Mouse (Mus musculus) neural tube, embryonic 12.5 days (tissue): ENCODE measurements around the gene Prtn3. TPM values are rescaled to one million over a fixed set of nuclear protein-coding genes. Genes with fewer than 3 reads are reported as not detected.

Source experiments
- ATAC-seq: fragments of 200-750 bp; cut with Nextera tagmentation; 2 replicates; pipeline ENCODE4 v1.8.0; 2017; ENCODE audit warnings: low read depth, mild to moderate bottlenecking, moderate TSS enrichment, moderate library complexity; ENCODE audit not compliant: low FRiP score
- H3K27ac ChIP-seq: fragments of 300-500 bp; sonication (generic); 2 replicates; pipeline ENCODE4 v1.5.1; 2016
- H3K27me3 ChIP-seq: fragments of 300-500 bp; sonication (generic); replicated peaks from 2 replicates; pipeline ENCODE4 v1.6.1; 2016; ENCODE audit warnings: mild to moderate bottlenecking
- H3K36me3 ChIP-seq: fragments of 300-500 bp; sonication (generic); 2 replicates; pipeline ENCODE4 v1.6.1; 2016; ENCODE audit warnings: mild to moderate bottlenecking
- H3K4me1 ChIP-seq: fragments of 300-500 bp; sonication (generic); 2 replicates; pipeline ENCODE4 v1.6.1; 2016
- H3K4me2 ChIP-seq: fragments of 300-500 bp; sonication (generic); replicated peaks from 2 replicates; pipeline ENCODE4 v1.6.1; 2016; ENCODE audit warnings: mild to moderate bottlenecking
- H3K4me3 ChIP-seq: fragments of 300-500 bp; sonication (generic); 2 replicates; pipeline ENCODE4 v1.5.1; 2016
- H3K9ac ChIP-seq: fragments of 300-500 bp; sonication (generic); 2 replicates; pipeline ENCODE4 v1.6.1; 2016; ENCODE audit warnings: mild to moderate bottlenecking
- H3K9me3 ChIP-seq: fragments of 300-500 bp; sonication (generic); 2 replicates; pipeline ENCODE4 v1.6.1; 2016; ENCODE audit warnings: mild to moderate bottlenecking
- WGBS: fragments of 180-500 bp; shearing (Covaris S2); methylation state at CpG from one replicate; pipeline ENCODE4 v1.1.7; 2016; 5-methylcytosine and 5-hydroxymethylcytosine counted together
- polyA plus RNA-seq: library from polyadenylated mRNA; unstranded; fragments of >200 nt; fragmentation: Nextera tagmentation; extraction: Ambion mirVana; gene quantifications from 2 replicates; pipeline ENCODE4 v1.2.1, GENCODE M21; 2016

Gene Prtn3
- polyA plus RNA-seq, 1 experiment from 2014 or later = 12.6 TPM

DNA sequence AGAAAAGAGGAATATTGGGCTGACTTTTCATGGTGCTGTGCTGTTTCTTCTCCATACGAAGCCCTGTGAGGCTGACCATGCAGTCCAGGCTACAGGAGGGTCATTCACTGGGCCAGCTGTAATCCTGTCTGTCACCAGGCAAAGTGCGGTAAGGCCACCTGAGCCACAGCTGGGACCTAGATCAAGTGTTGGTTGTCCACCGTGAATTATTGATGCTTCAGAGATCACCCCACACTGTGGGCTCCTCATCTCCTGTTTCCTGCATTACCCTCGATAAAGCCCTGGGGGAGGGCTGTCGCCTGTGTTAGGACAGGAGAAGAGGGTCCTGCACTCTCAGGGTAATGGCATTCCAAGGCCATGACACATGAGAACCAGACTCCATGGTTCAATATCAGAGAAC lies 27.7 kb upstream of the Prtn3 start:
- ATAC-seq = no peak
- no peak overlapping the region for H3K4me3 ChIP-seq
- H3K27ac ChIP-seq = no peak overlapping the region
- H3K27me3 ChIP-seq = no peaks in the 10 kb centered on the region
- WGBS = 55% methylated on average over 5 of the region's 5 CpGs
- no peaks in the 10 kb centered on the region for H3K9me3 ChIP-seq
- H3K36me3 ChIP-seq = no peaks in the 10 kb centered on the region
- no peak overlapping the region for H3K9ac ChIP-seq
- peaks cover 15% of the 10 kb centered on the region for H3K4me1 ChIP-seq
- no peak overlapping the region for H3K4me2 ChIP-seq

GRCm38 (mm10) chr10:79849941-79850628 lies 24.2 kb upstream of the Prtn3 start:
- Histone ChIP-seq H3K27ac (no peak overlapping the region), H3K4me3 (no peak overlapping the region)

GRCm38 (mm10) chr10:79851653-79852052 lies 22.6 kb upstream of the Prtn3 start:
- no peak for ATAC-seq
- Histone ChIP-seq H3K9ac (peak overlapping the region; percentile 33; the same call in 1 of the 2 replicates), H3K9me3 (no peaks in the 10 kb centered on the region), H3K4me1 (peaks cover 35% of the 10 kb centered on the region), H3K4me2 (peak overlapping the region; percentile 100), H3K36me3 (peaks cover 4% of the 10 kb centered on the region), H3K27ac (peak overlapping the region; percentile 99; the same call in 1 of the 2 replicates), H3K27me3 (no peaks in the 10 kb centered on the region), H3K4me3 (no peak overlapping the region)
- 77% methylated on average over 3 of the region's 3 CpGs for WGBS

More at GRCm38 (mm10) chr10:79849941-79850628, 24.2 kb upstream of the Prtn3 start:
- Histone ChIP-seq H3K9me3 (no peaks in the 10 kb centered on the region), H3K27me3 (no peaks in the 10 kb centered on the region), H3K4me1 (peaks cover 23% of the 10 kb centered on the region), H3K36me3 (no peaks in the 10 kb centered on the region), H3K9ac (0 out of 2 replicates have a peak overlapping the region, but pooled peaks have one; percentile 7), H3K4me2 (no peak overlapping the region)
- ATAC-seq = no peak
- WGBS = 85% methylated on average over 8 of the region's 8 CpGs

- Histone ChIP-seq H3K4me1 (peaks cover 41% of the 10 kb centered on the region), H3K9ac (peak overlapping the region; percentile 33), H3K4me3 (peak overlapping the region; percentile 96; the same call in 1 of the 2 replicates), H3K4me2 (peak overlapping the region; percentile 100), H3K36me3 (peaks cover 10% of the 10 kb centered on the region), H3K27ac (peak overlapping the region; percentile 99), H3K27me3 (no peaks in the 10 kb centered on the region), H3K9me3 (no peaks in the 10 kb centered on the region)
- 54% methylated on average over 9 of the region's 9 CpGs for WGBS
- ATAC-seq = no peak
Observed at GRCm38 (mm10) chr10:79852107-79852789, 22.0 kb upstream of the Prtn3 start.

- H3K9me3 ChIP-seq = no peaks in the 10 kb centered on the region
- peak overlapping the region; percentile 100 for H3K4me2 ChIP-seq
- H3K4me1 ChIP-seq = peaks cover 47% of the 10 kb centered on the region
- H3K27ac ChIP-seq = peak overlapping the region; percentile 99
- ATAC-seq = no peak
- peak overlapping the region; percentile 96 for H3K4me3 ChIP-seq
- H3K27me3 ChIP-seq = no peaks in the 10 kb centered on the region
- H3K9ac ChIP-seq = peak overlapping the region; percentile 79
- H3K36me3 ChIP-seq = peaks cover 16% of the 10 kb centered on the region
- 23% methylated on average over 8 of the region's 8 CpGs for WGBS
Observed at GRCm38 (mm10) chr10:79852827-79853226, 21.4 kb upstream of the Prtn3 start.

GRCm38 (mm10) chr10:79853392-79853791 lies 20.9 kb upstream of the Prtn3 start:
- peak overlapping the region; percentile 79 for H3K9ac ChIP-seq
- H3K36me3 ChIP-seq = peaks cover 19% of the 10 kb centered on the region
- WGBS = under 1% methylated on average over 15 of the region's 15 CpGs
- peak; percentile 38 for ATAC-seq
- H3K4me3 ChIP-seq = peak overlapping the region; percentile 96
- peak overlapping the region; percentile 99 for H3K27ac ChIP-seq
- H3K4me1 ChIP-seq = peaks cover 53% of the 10 kb centered on the region
- no peaks in the 10 kb centered on the region for H3K9me3 ChIP-seq
- H3K27me3 ChIP-seq = no peaks in the 10 kb centered on the region
- peak overlapping the region; percentile 100 for H3K4me2 ChIP-seq

- under 1% methylated on average over 75 of the region's 75 CpGs for WGBS
- Histone ChIP-seq H3K36me3 (peaks cover 27% of the 10 kb centered on the region), H3K4me1 (peaks cover 60% of the 10 kb centered on the region), H3K27ac (peak within 1 kb of the TSS; percentile 99), H3K4me3 (peak within 1 kb of the TSS; percentile 96), H3K27me3 (no peaks in the 10 kb centered on the region), H3K4me2 (peak within 1 kb of the TSS; percentile 100), H3K9ac (peak within 1 kb of the TSS; percentile 97), H3K9me3 (no peaks in the 10 kb centered on the region)
- peak; percentile 91 for ATAC-seq
Observed at GRCm38 (mm10) chr10:79853860-79854795, 20.1 kb upstream of the Prtn3 start, which contains the start of gene Ptbp1. Gene Ptbp1 (plus strand): TSS chr10:79854427.

DNA sequence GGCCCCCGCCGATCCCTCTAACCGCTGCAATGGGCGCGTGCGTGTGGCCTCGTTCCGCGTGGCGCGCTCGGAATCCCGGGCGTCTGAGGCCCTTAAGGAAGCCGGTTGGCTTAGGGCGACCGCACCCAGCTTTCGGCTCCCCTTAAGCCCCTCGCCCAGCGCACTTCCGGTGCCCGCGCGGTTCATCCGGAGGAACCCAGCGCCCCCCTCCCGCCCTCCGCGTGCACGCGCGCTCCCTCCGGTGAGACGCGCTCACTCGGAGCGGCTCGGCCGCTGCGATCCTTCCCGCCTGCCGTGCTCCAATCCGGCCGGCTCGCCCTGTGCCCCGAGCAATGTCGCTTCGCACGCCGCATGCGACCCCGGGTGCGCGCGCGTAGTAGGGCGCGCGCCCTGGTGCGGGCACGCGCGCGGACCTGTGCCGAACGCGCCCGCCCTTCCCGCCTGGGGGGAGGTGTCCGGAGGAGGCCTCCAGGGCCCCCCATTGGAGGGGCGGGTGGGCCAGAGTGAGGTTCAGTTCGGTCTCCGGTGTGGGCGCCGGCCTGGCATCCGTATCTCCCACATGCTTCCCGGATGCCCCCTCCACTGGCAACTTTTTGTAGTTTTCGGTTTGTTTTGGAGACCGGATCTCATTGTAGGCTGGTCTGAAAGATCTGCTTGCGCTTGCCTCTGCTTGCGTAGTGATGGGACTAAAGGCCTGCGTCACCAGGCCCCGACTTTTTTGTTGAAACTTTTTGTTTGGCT lies 19.3 kb upstream of the Prtn3 start:
- no peaks in the 10 kb centered on the region for H3K9me3 ChIP-seq
- under 1% methylated on average over 83 of the region's 83 CpGs for WGBS
- peaks cover 60% of the 10 kb centered on the region for H3K4me1 ChIP-seq
- H3K4me2 ChIP-seq = peak overlapping the region; percentile 100
- H3K36me3 ChIP-seq = peaks cover 35% of the 10 kb centered on the region
- no peaks in the 10 kb centered on the region for H3K27me3 ChIP-seq
- peak overlapping the region; percentile 99 for H3K27ac ChIP-seq
- peak overlapping the region; percentile 96 for H3K4me3 ChIP-seq
- peak; percentile 49 for ATAC-seq
- peak overlapping the region; percentile 97 for H3K9ac ChIP-seq

- ATAC-seq = no peak
- Histone ChIP-seq H3K4me2 (peak overlapping the region; percentile 100), H3K4me3 (peak overlapping the region; percentile 96), H3K27me3 (no peaks in the 10 kb centered on the region), H3K27ac (no peak overlapping the region), H3K9ac (peak overlapping the region; percentile 97), H3K4me1 (peaks cover 60% of the 10 kb centered on the region), H3K9me3 (no peaks in the 10 kb centered on the region), H3K36me3 (peaks cover 42% of the 10 kb centered on the region)
- WGBS = 6% methylated on average over 10 of the region's 10 CpGs
Observed at GRCm38 (mm10) chr10:79855558-79856184, 18.6 kb upstream of the Prtn3 start.

- H3K36me3 ChIP-seq = peaks cover 48% of the 10 kb centered on the region
- WGBS = 57% methylated on average over 6 of the region's 6 CpGs
- peak overlapping the region; percentile 97 for H3K9ac ChIP-seq
- no peak for ATAC-seq
- no peaks in the 10 kb centered on the region for H3K9me3 ChIP-seq
- H3K27ac ChIP-seq = no peak overlapping the region
- peaks cover 60% of the 10 kb centered on the region for H3K4me1 ChIP-seq
- peak overlapping the region; percentile 100 for H3K4me2 ChIP-seq
- H3K4me3 ChIP-seq = peak overlapping the region; percentile 96
- no peaks in the 10 kb centered on the region for H3K27me3 ChIP-seq
Observed at GRCm38 (mm10) chr10:79856280-79856679, 18.0 kb upstream of the Prtn3 start.
